Mouse (Mus musculus) left cerebral cortex, postnatal 36 days (tissue): ENCODE measurements at regions not wholly inside any gene's neighbourhood (a gene's known extent, or its start where the extent isn't known, plus 50 kb on each side); places are given as distances from the start of the nearest gene placed in this dataset.
"Not testable (repeated sequence)": the region's sequence is repeated elsewhere in the genome, so short reads cannot be mapped to it uniquely, and the experiment has no call there.

Experiments used
- DNase-seq, 2 experiments: peaks; one replicate each; pipeline ENCODE4 v3.0.0; 2021 to 2022; ENCODE audit warnings: low spot score in 2 of 2, mixed read lengths in 1 of 2
- intact Hi-C: fragments of 180-260 bp; cut with DNase I; formaldehyde crosslinking; loops from one replicate; pipeline ENCODE4 v1.15.1; 2025

- intact Hi-C loops = loop anchor here (1.0 to 10.0 kb wide), 2 partner anchors 454 to 548 kb away; partner anchors contain the start of gene Cldn11
- DNase-seq = peak; percentile 56 to 66
Observed at GRCm38 (mm10) chr3:31603237-31603636, 293.1 kb upstream of the Slc7a14 start.

DNA sequence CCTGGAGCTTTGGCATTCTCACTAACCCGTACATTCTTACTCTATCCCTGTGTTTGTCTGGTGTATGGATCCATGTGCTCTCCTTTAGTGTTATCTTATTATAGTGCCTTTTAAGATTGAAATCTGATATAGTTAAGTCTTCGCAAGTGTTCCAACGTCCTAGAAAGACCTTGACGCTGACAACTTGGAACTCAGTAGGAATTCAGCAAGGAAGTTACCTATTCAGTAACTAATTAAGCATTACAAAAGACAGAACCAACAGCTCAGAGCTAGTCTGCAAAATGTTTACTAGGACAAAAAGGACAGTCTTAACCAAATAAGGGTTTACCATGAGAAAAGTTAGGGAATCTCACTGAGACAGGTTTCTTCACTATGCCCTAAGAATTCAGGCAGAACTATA lies 286.4 kb upstream of the Slc7a14 start:
- DNase-seq, intact Hi-C loops: not testable (repeated sequence)

- DNase-seq = peak in 1 of 2 experiments; percentile 12
- intact Hi-C loops = no loop called here
Observed at GRCm38 (mm10) chr3:31585971-31586370, 275.8 kb upstream of the Slc7a14 start.

DNA sequence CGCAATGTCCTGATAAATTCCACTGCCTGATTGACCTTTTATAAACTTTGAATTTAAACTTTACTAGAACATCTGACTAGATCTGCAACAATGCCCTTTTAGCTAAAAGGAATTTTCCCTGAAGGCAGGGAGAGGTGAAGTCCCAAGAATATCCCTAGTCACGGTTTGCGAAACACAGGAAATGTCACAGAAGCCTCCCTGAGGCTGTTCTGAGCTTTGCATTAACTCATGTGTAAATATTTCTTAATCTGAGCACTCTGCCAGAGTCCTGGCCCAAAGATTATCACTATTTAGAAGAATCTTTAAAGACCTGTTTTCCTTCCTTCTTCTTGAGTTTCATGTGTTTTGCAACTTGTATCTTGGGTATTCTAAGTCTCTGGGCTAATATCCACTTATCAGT lies 263.7 kb upstream of the Slc7a14 start:
- intact Hi-C loops = no loop called here

More for the DNA sequence above, 263.7 kb upstream of the Slc7a14 start:
- no peak for DNase-seq
